Mouse (Mus musculus): ENCODE measurements around the gene Ermard. TPM values are rescaled to one million over a fixed set of nuclear protein-coding genes. Genes with fewer than 3 reads are reported as not detected.
A peak's percentile ranks its signal among the peaks of the same experiment; 100 is the strongest.
"Not testable (repeated sequence)": the region's sequence is repeated elsewhere in the genome, so short reads cannot be mapped to it uniquely, and the experiment has no call there.

The Ermard gene
- total RNA-seq (2021): 68.0 and 75.4 TPM in 2 replicates
- long read RNA-seq, partial matches to known transcripts: 2 of 18 reads
- long read RNA-seq, other reads (novel, unspliced or antisense): 14 of 18 reads

DNA sequence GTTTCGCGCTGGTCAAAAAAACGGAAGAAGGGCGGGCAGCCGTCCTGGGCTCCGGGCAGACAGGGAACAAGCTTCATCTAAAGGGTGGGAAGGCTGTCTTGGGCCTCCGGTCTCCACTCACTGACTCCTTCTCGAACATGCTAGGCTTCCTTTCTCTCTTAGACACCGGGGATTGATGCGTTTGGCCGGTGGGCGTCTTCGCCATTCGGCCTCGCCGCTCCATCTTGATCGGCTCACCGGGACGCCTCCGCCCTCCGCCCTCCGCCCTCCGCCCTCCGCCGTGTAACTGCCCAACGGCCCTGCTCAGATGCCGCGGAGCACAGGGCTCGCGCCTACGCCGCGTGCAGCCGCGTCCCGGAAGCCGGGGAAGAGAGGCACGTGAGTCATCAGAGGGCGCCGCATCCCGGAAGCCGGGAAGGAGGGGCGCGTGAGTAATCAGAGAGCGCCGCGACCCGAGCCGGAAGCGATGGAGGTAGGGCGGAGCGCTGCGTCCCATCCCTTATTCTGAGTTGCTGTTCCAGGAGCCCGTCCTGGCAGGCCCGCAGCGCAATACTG, at the start of gene Ermard, which contains the start of the genes Tcte3 and Gm3448:
Gene Ermard, plus strand, starts transcription at position 34 of the 555 bp plus-strand sequence.
Gene Tcte3, minus strand, starts transcription at position 314 of the 555 bp plus-strand sequence.
Gene Gm3448, minus strand, starts transcription at position 363 of the 555 bp plus-strand sequence.
- DNase-seq: peak; percentile 29

DNA sequence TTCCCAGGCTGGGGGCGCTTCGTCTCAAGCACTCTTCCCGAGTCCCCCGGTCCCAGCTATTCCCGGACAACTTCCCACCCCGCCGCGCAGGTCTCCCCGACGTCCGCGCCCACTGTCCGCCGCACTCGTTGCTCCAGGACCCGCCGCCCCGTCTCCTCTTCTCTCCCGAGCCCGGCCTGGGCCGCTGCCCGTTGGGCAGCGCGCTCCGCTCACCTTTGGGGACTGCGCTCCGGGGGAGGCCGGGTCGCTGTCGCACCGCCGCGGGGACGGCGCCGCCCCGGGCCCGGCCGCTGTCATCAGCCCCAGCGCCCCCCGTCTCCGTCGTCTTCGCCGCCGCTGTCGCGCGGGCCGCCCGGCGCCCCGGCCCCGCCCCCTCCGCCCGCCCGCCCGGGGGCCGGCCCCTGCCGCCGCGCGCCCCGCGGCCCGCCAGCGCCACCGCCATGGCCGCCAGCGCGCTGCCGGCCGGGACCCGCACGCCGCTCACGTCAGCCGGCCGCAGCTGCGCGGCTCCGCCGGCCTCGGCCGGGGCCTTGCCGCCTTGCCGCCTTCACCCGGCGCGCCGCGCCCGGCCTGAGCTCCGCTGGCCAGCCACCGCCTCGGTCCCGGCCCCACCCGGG, 48.4 kb upstream of the Ermard start:
- DNase-seq: not testable (repeated sequence)

DNA sequence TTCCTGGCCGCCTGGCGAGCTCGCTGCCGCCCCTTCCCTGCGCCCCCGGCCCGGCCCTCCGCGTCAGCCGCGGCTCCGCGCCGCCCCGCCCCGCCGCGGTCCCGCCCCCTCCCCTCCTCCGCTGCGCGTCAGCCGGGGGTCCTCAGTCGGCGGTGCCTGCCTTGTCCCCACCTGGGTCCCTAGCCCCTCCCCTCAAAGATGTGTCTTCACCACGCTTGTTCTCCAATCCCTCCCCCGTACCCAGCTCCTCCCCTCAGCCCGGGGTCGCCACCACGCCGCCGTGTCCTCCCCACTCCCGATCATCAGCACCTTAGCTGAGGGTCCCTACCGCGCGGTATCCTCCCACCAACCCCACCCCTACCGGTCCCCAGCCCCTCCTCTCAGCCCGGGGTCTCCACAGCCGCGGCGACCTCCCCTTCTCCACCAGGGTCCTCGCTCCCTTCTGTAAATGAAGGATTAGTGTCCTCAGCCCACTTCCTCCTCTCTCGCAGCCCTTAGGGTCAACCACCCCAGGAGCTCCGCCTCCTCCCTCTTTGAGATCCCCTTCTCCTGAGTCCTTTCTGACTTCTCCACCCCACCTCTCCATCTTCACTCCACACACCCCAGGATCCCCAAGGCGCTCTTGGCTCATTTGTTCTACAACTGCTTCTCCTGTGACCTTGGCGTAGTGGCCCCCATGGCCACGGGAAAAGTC, 47.7 kb upstream of the Ermard start:
- not testable (repeated sequence) for DNase-seq

DNA sequence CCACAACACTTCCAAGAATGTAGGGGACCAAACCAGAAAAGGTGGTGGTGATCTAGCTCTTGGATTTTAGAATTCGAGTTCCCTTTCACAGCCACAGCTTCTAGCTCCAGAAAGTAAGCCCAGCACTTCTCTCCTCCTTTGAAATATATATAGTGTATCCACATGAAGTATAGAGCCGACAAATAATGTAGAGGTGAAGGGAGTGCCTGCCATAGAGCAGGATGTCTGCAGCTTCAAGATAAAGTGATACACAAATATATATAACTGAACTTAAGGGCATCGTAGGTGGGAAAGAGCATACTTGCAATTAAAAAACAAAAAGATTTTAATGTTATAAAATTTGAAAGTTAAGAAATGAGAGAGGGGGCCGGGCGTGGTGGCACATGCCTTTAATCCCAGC, 46.9 kb upstream of the Ermard start:
- DNase-seq: not testable (repeated sequence)

DNA sequence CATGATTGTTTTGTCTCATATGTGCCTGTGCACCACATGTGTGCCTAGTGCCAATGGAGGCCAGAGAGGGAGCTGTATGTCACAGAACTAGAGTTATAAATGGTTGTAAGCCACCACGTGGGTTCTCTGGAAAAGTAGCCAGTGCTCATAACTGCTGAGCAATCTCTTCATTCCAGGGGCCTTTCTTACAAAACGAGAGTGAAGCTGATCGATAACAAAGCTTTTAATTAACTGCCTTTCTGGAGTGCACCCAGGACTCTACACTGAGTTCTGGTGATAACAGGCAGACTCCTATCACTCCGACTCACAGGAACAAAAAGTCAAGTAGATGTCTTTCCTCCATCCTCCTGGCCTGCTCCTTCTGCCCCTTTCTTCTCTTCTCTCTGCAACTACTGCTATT, 41.0 kb upstream of the Ermard start:
- DNase-seq: not testable (repeated sequence)

DNA sequence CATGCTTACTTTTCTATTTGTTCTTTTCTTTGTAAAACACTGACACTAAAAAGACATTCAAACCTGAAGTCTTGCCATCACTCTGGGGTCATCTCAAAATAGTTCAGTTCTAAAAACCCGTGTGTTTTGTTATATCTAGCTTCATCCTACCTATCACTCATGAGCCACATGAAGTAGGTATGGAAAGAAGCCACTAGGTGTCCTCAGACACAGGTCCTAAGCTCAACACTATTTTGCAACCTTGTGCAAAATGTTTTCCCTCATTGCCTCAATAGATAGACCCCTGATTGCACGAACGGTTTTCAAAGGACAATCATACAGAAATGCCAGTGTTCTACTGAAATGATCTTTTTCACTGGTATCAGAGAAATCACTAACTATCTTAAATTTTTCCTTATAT, 31.9 kb upstream of the Ermard start:
- not testable (repeated sequence) for DNase-seq

DNA sequence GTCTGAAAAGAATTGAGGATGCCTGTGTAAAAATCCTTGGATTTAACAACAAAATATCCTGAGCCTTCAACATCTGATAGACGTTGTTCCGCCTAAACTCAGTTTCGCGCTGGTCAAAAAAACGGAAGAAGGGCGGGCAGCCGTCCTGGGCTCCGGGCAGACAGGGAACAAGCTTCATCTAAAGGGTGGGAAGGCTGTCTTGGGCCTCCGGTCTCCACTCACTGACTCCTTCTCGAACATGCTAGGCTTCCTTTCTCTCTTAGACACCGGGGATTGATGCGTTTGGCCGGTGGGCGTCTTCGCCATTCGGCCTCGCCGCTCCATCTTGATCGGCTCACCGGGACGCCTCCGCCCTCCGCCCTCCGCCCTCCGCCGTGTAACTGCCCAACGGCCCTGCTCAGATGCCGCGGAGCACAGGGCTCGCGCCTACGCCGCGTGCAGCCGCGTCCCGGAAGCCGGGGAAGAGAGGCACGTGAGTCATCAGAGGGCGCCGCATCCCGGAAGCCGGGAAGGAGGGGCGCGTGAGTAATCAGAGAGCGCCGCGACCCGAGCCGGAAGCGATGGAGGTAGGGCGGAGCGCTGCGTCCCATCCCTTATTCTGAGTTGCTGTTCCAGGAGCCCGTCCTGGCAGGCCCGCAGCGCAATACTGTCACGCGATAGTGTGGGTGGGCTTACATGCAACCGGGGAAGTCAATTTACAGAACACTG, 31.1 kb upstream of the Ermard start, which contains the start of gene Gm3435:
Gene Gm3435, plus strand, starts transcription at position 471 of the 708 bp plus-strand sequence.
- DNase-seq: not testable (repeated sequence)

DNA sequence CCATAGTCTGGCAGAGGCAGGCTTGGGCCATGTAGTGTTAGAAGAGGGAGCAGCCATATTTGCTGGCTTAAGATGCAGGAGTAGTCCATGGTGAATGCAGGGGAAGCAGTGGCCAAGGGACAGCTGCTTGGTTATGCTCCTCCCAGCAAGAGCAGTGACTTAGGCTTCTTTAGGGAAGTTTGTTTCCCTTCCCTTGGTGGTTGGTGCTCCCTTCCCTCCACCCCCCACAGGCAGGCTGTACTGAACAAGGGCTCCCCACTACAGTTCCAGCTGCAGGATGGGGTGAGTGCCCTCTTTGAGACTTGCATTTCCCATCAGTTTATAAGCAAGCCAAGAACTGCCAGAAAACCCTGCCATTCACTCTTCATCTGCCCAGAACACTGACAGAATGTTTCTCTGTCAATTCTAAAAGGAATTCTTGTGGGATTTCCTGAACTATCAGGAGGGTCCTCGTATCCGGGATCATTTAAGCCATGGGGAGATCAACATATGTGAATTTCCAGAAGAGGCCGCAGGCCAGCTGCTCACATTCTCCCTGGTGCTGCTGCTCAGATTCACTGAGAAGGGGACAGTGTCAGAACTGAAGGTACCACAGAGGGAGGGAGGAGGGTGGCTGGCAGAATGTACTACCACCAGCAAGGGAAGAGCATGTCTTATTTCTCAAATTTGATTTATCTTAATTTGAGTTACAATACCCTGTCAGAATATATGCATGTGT, 19.3 kb upstream of the Ermard start:
- peak; percentile 2 for DNase-seq

DNA sequence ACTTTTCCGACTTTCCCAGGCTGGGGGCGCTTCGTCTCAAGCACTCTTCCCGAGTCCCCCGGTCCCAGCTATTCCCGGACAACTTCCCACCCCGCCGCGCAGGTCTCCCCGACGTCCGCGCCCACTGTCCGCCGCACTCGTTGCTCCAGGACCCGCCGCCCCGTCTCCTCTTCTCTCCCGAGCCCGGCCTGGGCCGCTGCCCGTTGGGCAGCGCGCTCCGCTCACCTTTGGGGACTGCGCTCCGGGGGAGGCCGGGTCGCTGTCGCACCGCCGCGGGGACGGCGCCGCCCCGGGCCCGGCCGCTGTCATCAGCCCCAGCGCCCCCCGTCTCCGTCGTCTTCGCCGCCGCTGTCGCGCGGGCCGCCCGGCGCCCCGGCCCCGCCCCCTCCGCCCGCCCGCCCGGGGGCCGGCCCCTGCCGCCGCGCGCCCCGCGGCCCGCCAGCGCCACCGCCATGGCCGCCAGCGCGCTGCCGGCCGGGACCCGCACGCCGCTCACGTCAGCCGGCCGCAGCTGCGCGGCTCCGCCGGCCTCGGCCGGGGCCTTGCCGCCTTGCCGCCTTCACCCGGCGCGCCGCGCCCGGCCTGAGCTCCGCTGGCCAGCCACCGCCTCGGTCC, 17.0 kb upstream of the Ermard start:
- DNase-seq: not testable (repeated sequence)

DNA sequence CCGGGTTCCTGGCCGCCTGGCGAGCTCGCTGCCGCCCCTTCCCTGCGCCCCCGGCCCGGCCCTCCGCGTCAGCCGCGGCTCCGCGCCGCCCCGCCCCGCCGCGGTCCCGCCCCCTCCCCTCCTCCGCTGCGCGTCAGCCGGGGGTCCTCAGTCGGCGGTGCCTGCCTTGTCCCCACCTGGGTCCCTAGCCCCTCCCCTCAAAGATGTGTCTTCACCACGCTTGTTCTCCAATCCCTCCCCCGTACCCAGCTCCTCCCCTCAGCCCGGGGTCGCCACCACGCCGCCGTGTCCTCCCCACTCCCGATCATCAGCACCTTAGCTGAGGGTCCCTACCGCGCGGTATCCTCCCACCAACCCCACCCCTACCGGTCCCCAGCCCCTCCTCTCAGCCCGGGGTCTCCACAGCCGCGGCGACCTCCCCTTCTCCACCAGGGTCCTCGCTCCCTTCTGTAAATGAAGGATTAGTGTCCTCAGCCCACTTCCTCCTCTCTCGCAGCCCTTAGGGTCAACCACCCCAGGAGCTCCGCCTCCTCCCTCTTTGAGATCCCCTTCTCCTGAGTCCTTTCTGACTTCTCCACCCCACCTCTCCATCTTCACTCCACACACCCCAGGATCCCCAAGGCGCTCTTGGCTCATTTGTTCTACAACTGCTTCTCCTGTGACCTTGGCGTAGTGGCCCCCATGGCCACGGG, 16.4 kb upstream of the Ermard start:
- not testable (repeated sequence) for DNase-seq

DNA sequence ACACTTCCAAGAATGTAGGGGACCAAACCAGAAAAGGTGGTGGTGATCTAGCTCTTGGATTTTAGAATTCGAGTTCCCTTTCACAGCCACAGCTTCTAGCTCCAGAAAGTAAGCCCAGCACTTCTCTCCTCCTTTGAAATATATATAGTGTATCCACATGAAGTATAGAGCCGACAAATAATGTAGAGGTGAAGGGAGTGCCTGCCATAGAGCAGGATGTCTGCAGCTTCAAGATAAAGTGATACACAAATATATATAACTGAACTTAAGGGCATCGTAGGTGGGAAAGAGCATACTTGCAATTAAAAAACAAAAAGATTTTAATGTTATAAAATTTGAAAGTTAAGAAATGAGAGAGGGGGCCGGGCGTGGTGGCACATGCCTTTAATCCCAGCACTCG, 15.5 kb upstream of the Ermard start:
- not testable (repeated sequence) for DNase-seq

DNA sequence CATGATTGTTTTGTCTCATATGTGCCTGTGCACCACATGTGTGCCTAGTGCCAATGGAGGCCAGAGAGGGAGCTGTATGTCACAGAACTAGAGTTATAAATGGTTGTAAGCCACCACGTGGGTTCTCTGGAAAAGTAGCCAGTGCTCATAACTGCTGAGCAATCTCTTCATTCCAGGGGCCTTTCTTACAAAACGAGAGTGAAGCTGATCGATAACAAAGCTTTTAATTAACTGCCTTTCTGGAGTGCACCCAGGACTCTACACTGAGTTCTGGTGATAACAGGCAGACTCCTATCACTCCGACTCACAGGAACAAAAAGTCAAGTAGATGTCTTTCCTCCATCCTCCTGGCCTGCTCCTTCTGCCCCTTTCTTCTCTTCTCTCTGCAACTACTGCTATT, 9.6 kb upstream of the Ermard start:
- DNase-seq: not testable (repeated sequence)

DNA sequence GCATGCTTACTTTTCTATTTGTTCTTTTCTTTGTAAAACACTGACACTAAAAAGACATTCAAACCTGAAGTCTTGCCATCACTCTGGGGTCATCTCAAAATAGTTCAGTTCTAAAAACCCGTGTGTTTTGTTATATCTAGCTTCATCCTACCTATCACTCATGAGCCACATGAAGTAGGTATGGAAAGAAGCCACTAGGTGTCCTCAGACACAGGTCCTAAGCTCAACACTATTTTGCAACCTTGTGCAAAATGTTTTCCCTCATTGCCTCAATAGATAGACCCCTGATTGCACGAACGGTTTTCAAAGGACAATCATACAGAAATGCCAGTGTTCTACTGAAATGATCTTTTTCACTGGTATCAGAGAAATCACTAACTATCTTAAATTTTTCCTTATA, 553 bp upstream of the Ermard start:
- not testable (repeated sequence) for DNase-seq

DNA sequence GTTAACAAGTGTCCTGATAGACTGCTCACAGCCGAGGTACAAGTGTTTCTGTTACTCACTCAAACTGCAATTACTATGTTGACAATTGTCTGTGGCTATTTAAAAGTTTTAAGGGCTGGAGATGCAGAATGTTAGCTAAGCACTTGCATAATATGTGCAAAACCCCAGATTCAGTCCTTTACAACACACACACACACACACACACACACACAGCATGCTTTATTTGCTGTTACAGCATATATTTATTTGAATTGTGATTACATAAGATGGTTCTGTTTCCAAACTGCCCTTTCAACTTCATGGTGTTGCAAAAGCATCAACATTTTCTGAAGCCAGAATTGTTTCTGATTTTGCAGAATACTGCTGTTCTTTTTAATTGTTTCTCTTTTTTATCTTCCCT, 9.3 kb downstream of the Ermard start:
- DNase-seq: not testable (repeated sequence)

DNA sequence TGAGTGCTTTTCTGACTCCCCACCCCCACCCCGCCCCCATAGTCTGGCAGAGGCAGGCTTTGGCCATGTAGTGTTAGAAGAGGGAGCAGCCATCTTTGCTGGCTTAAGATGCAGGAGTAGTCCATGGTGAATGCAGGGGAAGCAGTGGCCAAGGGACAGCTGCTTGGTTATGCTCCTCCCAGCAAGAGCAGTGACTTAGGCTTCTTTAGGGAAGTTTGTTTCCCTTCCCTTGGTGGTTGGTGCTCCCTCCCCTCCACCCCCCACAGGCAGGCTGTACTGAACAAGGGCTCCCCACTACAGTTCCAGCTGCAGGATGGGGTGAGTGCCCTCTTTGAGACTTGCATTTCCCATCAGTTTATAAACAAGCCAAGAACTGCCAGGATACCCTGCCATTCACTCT, 11.8 kb downstream of the Ermard start:
- not testable (repeated sequence) for DNase-seq

DNA sequence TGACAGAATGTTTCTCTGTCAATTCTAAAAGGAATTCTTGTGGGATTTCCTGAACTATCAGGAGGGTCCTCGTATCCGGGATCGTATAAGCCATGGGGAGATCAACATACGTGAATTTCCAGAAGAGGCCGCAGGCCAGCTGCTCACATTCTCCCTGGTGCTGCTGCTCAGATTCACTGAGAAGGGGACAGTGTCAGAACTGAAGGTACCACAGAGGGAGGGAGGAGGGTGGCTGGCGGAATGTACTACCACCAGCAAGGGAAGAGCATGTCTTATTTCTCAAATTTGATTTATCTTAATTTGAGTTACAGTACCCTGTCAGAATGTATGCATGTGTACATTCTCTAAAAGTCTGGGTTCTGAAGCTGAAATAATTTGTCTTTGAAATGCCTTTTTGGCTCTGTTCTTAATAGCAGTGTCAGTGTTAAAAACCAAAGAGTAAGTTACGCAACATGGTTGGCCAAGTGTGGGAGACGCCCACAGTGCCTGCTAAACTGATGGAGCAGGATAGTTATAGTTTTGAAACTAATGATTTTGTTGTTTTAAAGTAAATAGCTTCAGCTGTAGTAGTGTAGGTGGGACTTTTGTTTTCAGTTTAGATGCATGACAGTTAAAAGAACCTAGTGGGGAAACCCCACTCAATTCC, 12.3 kb downstream of the Ermard start:
- not testable (repeated sequence) for DNase-seq

DNA sequence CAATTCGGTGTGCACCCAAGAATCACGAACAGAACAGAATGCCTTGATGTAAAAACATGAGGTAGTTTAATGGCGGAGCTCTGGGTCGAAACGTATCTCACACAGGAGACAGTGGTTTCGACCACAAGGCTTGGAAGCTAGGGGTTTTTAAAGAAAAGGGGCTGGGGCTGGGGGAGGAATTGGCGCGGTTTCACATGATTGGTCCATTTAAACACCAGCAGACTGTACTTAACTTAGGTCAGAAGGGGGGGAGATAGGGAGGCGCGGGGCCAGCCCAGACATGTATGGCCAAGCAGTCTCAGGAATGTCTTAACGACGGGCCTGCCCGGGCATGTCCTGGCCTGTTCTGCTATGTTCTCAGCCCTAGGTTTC, 12.8 kb downstream of the Ermard start:
- DNase-seq: not testable (repeated sequence)

DNA sequence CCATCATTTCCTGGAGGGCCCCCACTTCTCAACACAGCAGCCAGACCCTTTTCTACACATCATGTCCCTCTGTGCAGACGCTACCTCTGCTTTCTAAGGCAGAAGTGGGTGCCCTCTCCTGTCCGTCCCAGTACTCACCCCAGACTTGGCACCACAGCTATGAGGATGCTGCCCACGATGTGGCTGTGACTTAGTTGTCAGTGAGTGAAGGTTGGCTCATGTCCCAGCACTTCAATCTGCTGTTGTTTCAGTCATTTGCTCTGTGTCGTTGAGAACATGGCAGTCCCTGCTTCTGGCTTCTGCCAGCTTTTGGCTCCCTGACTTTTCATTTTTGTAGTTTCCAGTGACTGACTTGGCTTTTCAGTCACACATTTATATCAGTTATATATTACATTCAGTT, 14.9 kb downstream of the Ermard start:
- no peak for DNase-seq

DNA sequence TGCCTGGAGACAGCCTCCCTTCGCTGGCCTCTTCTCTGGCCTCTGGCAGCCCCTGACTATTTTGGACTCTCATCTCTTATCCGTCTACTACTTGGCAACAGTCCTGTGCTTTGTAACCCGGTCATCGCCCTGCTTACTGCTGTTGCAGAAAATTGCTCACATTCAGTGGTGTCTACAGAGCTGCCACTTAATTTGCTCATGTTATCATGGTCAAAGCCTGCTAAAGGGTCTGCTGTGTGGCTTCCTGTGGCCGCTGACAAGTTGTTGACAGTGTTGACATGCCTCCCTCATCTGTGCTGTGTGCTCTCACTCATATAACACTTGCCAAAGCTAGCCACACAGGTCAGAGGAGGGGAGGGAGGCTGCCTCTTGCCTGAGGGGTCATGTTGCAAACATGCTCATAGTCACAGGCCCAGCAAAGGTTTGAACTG, 17.2 kb downstream of the Ermard start:
- no peak for DNase-seq

DNA sequence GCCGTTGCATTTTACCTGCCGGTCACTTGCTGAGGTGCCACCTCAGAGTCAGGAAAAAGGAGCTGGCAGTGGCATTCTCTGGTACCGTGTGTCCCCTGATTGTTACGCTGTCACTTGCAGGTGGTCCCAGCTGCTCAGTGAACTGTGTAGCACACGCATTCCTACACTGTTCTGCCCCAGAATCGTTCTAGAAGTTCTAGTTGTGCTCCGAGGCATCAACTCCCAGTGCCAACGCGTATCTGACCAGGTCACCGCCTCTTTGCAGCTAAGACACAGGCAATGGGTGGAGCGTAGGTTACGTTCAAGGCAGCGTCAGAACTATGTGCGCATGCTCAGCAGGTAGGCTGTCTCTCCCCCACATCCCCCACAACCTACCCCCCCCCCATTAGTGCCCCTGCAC, 18.6 kb downstream of the Ermard start:
- no peak for DNase-seq

All from adrenal gland, postnatal 25 days (tissue).